Mouse (Mus musculus) layer of hippocampus, adult 9-11 months (tissue): ENCODE measurements around the gene Pld2.

ENCODE experiments used
- DNase-seq: peaks from one replicate; pipeline ENCODE4 v3.0.0; 2022

Pld2 gene

GRCm38 (mm10) chr11:70579710-70580357, 40.0 kb downstream of the Pld2 start:
- DNase-seq = no peak

- DNase-seq = no peak
Measured at GRCm38 (mm10) chr11:70580358-70580720, 40.5 kb downstream of the Pld2 start.

GRCm38 (mm10) chr11:70580921-70581320, 41.1 kb downstream of the Pld2 start:
- no peak for DNase-seq

DNA sequence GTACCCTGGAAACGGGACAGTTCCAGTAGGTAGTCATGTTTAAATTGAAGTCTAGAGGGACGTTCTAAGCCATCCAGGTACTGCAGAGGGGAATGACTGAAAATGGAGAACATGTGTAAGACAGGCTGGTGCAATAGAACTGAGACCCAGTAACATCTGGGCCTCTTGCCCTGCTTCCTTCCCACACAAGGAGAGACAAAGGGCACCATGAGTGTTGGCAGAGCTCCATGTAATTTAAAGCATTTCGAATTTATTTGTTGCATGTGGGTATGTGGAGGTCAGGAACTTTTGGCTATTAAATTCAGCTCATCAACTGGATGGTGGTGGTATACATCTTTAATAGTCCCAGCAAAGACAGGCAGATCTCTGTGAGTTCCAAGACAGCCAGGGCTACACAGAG, 42.3 kb downstream of the Pld2 start:
- DNase-seq = no peak

DNA sequence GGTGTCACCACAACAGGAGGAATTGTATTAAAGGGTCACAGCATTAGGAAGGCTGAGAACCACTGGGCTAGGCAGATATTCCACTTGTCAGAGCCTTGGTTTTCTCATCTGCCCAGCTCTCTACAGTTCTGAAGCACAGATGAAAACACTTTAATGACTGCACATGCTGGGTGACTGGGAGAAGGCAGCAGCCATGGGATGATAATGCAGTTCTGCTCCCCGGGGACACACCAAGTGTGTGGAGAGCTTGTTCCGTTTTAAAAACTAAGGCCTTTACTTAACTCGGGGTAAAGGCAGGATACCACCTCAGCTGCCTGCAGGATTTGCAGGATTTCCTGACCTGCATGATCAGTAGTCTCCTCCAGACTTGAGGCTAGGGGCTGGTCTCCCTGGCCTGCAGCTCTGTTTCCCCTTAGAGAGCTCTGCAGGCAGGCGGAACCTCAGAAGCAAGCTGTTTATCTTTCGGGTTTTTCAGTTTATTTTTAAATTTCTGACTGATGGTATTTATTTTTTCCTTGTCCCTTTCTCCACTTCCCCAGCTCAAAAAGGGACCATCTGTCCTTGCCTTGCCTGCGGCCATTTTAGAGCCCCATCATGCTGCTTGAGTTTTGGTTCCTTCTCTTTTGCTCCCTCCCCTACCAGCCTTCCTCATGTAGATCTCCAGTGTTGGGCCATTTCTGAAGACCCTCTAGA, 43.3 kb downstream of the Pld2 start:
- DNase-seq = no peak

DNA sequence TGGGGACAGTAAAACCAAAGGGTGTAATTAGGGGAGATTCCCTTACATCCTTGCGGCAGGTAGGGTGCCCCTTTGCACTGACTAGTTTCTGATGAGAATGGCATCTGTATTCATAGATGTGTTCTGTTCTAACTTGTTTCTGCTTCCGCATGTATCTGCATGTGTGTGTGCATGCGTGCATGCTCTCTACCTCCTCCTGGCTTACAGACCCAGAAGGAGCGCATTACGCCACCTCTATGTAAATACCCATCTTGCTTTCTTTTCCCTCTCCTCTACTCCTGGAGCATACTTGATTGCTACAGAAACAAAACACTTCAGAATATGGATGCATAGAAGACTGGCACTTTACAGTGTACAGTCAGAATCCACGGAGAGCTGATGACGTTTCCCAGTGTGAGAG, 43.9 kb downstream of the Pld2 start:
- no peak for DNase-seq

DNA sequence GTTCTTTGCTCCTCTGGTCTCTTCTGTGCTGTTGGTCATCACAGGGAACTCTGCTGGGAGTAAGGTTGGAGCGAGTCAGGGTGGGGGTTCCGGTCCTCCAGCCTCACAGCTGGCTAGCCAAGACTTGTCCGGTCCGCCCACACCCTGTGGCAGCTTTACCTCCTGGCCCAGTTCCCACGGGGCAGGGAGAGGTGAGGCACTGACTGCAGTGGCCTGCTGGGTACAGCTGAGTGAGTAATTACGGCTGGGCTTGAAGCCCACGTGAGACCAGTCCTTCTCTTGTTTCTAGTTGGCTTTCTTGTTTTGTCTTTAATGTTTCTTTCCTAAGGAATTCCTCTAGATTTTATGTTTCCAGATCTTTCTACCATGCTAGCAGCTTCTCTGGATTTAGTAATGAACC, 45.6 kb downstream of the Pld2 start:
- no peak for DNase-seq

GRCm38 (mm10) chr11:70586261-70586660, 46.4 kb downstream of the Pld2 start:
- DNase-seq = no peak

GRCm38 (mm10) chr11:70586954-70587353, 47.1 kb downstream of the Pld2 start:
- DNase-seq = no peak

DNA sequence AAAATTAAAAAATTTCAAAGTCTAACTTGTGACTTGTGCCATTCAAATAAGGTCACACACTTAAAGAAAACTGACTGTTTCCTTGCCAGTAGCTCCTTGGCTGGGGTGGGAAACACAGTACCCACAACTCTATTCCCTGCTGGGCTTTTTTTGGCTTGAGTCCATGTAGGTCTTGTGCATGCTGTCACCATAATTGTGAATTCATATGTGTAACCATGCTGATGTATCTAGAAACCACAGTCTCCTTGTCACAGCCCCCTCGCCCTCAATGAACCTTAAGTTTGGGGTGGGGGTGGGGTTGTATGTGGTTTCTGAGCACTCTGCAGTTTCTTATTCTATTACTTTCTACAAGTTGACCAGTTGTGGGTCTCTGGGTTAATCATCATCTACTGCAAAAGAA, 51.9 kb downstream of the Pld2 start:
- DNase-seq = no peak

- DNase-seq = no peak
Measured at GRCm38 (mm10) chr11:70594253-70594989, 54.6 kb downstream of the Pld2 start.

DNA sequence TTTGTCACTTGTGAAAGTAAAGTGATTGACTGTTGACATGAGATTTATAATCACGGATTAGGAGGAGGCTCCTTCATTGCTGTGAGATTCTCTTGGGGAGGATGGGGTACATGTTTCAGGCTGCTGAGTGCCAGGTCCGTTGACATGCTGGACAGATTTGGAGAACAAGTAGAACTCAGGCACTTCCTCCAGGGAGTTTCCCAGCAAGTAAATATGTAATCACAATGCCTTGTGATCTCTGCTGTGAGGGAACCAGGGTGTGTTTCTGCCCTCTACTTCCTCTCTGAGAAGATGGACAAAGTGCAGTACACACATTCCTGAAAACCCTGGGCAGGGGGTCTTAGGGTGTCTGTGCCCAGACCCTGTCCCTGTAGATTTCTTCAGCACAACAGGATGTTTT, 55.8 kb downstream of the Pld2 start:
- DNase-seq = no peak

GRCm38 (mm10) chr11:70596094-70596493, 56.2 kb downstream of the Pld2 start:
- DNase-seq = no peak

DNA sequence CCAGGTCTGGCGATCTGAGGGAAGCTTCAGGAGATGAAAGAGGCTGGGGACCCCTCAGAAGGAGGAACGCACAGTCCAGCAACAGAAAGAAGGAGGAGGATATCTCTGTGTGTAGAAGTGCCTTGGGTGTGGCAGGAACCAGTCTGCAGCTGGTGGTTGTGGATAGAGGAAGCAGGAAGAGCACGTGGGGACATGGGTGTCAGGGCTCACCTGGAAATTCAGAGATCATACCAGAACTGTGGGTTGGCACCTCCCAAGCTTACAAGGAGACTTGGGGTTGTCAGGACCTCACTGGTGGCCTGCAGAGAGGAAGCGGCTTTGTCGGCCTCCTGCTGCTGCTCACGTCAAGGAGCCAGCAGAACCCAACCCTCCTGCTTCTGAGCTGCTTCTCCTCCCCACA, 57.4 kb downstream of the Pld2 start:
- no peak for DNase-seq

GRCm38 (mm10) chr11:70598451-70598953, 58.6 kb downstream of the Pld2 start:
- DNase-seq = no peak

- DNase-seq = peak; percentile 73
Measured at GRCm38 (mm10) chr11:70605024-70605566, 65.2 kb downstream of the Pld2 start.

- DNase-seq = no peak
Measured at GRCm38 (mm10) chr11:70606717-70607116, 66.9 kb downstream of the Pld2 start.

- no peak for DNase-seq
Measured at GRCm38 (mm10) chr11:70607611-70608010, 67.7 kb downstream of the Pld2 start.
